Mouse (Mus musculus) MEL (cell line): ENCODE data around the gene Obp2b. TPM values are rescaled to one million over a fixed set of nuclear protein-coding genes. Genes with fewer than 3 reads are reported as not detected.

Experiments used
- DNase-seq: peaks from one replicate; pipeline ENCODE4 v3.0.0; 2011; ENCODE audit warnings: low read depth, low spot score
- H3K27ac ChIP-seq: 2 replicates; pipeline ENCODE4 v1.5.1; 2012; ENCODE audit warnings: low read depth, mild to moderate bottlenecking, control low read depth, low read length, moderate library complexity; ENCODE audit not compliant: control insufficient read depth
- H3K27me3 ChIP-seq, 2 experiments: fragments of 150-350 bp in 1 of 2; sonication (generic) in 1 of 2; 2 replicates each; pipeline ENCODE4 v1.6.1; 2012; ENCODE audit warnings: low read length in 2 of 2, mild to moderate bottlenecking in 2 of 2, improper control_type of control experiment in 1 of 2, moderate library complexity in 1 of 2; ENCODE audit not compliant: insufficient read depth in 2 of 2, control insufficient read depth in 1 of 2
- H3K36me3 ChIP-seq, 2 experiments: 2 replicates each; pipeline ENCODE4 v1.6.1; 2012 to 2014; ENCODE audit warnings: low read length in 2 of 2, improper control_type of control experiment in 1 of 2, inconsistent platforms in 1 of 2, mild to moderate bottlenecking in 1 of 2; ENCODE audit not compliant: insufficient read depth in 2 of 2, control insufficient read depth in 1 of 2
- H3K4me1 ChIP-seq, 2 experiments: fragments of 150-350 bp in 1 of 2; sonication (generic) in 1 of 2; 2 replicates each; pipeline ENCODE4 v1.6.1; 2012; ENCODE audit warnings: low read length in 2 of 2, improper control_type of control experiment in 1 of 2, mild to moderate bottlenecking in 1 of 2; ENCODE audit not compliant: insufficient read depth in 2 of 2, control insufficient read depth in 1 of 2
- H3K4me3 ChIP-seq, 2 experiments: fragments of 150-350 bp in 1 of 2; sonication (generic) in 1 of 2; 2 replicates each; pipeline ENCODE4 v1.5.1; 2012; ENCODE audit warnings: low read depth in 2 of 2, low read length in 2 of 2, mild to moderate bottlenecking in 2 of 2, moderate library complexity in 2 of 2, control low read depth in 1 of 2, improper control_type of control experiment in 1 of 2; ENCODE audit not compliant: control insufficient read depth in 1 of 2, insufficient read depth in 1 of 2
- H3K79me2 ChIP-seq: 2 replicates; pipeline ENCODE4 v1.6.1; 2012; ENCODE audit warnings: mild to moderate bottlenecking, low read length, moderate library complexity; ENCODE audit not compliant: control insufficient read depth, poor library complexity, insufficient read depth
- H3K9ac ChIP-seq: 2 replicates; pipeline ENCODE4 v1.6.1; 2012; ENCODE audit warnings: low read depth, mild to moderate bottlenecking, control low read depth, low read length, moderate library complexity; ENCODE audit not compliant: control insufficient read depth, poor library complexity, severe bottlenecking
- H3K9me3 ChIP-seq: fragments of 150-350 bp; sonication (generic); replicated peaks from 2 replicates; pipeline ENCODE4 v1.6.1; 2012; ENCODE audit warnings: mild to moderate bottlenecking, low read length, improper control_type of control experiment, moderate library complexity; ENCODE audit not compliant: insufficient read depth
- CHD1 ChIP-seq: IDR thresholded peaks from 2 replicates; pipeline ENCODE4 v1.6.1; 2012; ENCODE audit warnings: low read depth, mild to moderate bottlenecking, inconsistent platforms, low read length, improper control_type of control experiment
- CHD2 ChIP-seq: IDR thresholded peaks from 2 replicates; pipeline ENCODE4 v1.6.1; 2011; ENCODE audit warnings: low read length, improper control_type of control experiment
- ELF1 ChIP-seq: IDR thresholded peaks from 2 replicates; pipeline ENCODE4 v1.6.1; 2014; ENCODE audit warnings: low read depth, mild to moderate bottlenecking, inconsistent platforms, low read length, improper control_type of control experiment, moderate library complexity
- EP300 ChIP-seq, 2 experiments: IDR thresholded peaks; 2 replicates each; pipeline ENCODE4 v1.6.1; 2011; ENCODE audit warnings: improper control_type of control experiment in 2 of 2, low read length in 2 of 2, low read depth in 1 of 2, mild to moderate bottlenecking in 1 of 2
- ETS1 ChIP-seq: IDR thresholded peaks from 2 replicates; pipeline ENCODE4 v1.6.1; 2012; ENCODE audit warnings: low read depth, mild to moderate bottlenecking, inconsistent platforms, low read length, improper control_type of control experiment, moderate library complexity
- GABPA ChIP-seq: IDR thresholded peaks from 2 replicates; pipeline ENCODE4 v1.6.1; 2012; ENCODE audit warnings: low read depth, mild to moderate bottlenecking, inconsistent platforms, low read length, improper control_type of control experiment, moderate library complexity
- JUND ChIP-seq: IDR thresholded peaks from 2 replicates; pipeline ENCODE4 v1.6.1; 2011; ENCODE audit warnings: low read depth, mild to moderate bottlenecking, improper control_type of control experiment, low read length
- KAT2A ChIP-seq: conservative IDR thresholded peaks from 2 replicates; pipeline ENCODE4 v1.6.1; 2012; ENCODE audit warnings: low read depth, low read length, improper control_type of control experiment, inconsistent platforms
- MEF2A ChIP-seq: IDR thresholded peaks from 2 replicates; pipeline ENCODE4 v1.6.1; 2014; ENCODE audit warnings: low read depth, mild to moderate bottlenecking, inconsistent platforms, low read length, improper control_type of control experiment; ENCODE audit not compliant: poor library complexity, insufficient replicate concordance, severe bottlenecking; ENCODE audit errors: extremely low read depth
- MXI1 ChIP-seq: IDR thresholded peaks from 2 replicates; pipeline ENCODE4 v1.6.1; 2011; ENCODE audit warnings: mild to moderate bottlenecking, low read depth, low read length, improper control_type of control experiment
- MYC ChIP-seq: IDR thresholded peaks from 2 replicates; pipeline ENCODE4 v1.6.1; 2011; ENCODE audit warnings: low read depth, mild to moderate bottlenecking, low read length, improper control_type of control experiment, moderate library complexity
- NELFE ChIP-seq: IDR thresholded peaks from 2 replicates; pipeline ENCODE4 v1.6.1; 2011; ENCODE audit warnings: low read depth, low read length, improper control_type of control experiment
- POLR2A ChIP-seq, 2 experiments: IDR thresholded peaks; 2 replicates each; pipeline ENCODE4 v1.6.1; 2011 to 2012; ENCODE audit warnings: low read length in 2 of 2, mild to moderate bottlenecking in 2 of 2, control low read depth in 1 of 2, improper control_type of control experiment in 1 of 2, low read depth in 1 of 2, moderate library complexity in 1 of 2; ENCODE audit not compliant: control insufficient read depth in 1 of 2, insufficient read depth in 1 of 2, poor library complexity in 1 of 2
- POLR2AphosphoS5 ChIP-seq: IDR thresholded peaks from 2 replicates; pipeline ENCODE4 v1.6.1; 2012; ENCODE audit warnings: low read depth, borderline replicate concordance, mild to moderate bottlenecking, inconsistent platforms, low read length, moderate library complexity, mixed read lengths
- RCOR1 ChIP-seq: IDR thresholded peaks from 2 replicates; pipeline ENCODE4 v1.6.1; 2012; ENCODE audit warnings: low read depth, mild to moderate bottlenecking, inconsistent platforms, low read length, improper control_type of control experiment
- TBP ChIP-seq: IDR thresholded peaks from 2 replicates; pipeline ENCODE4 v1.8.0; 2011; ENCODE audit warnings: low read depth, low read length, improper control_type of control experiment
- TCF12 ChIP-seq: IDR thresholded peaks from 2 replicates; pipeline ENCODE4 v1.6.1; 2014; ENCODE audit warnings: low read depth, mild to moderate bottlenecking, inconsistent platforms, low read length, improper control_type of control experiment, moderate library complexity
- USF1 ChIP-seq: IDR thresholded peaks from 2 replicates; pipeline ENCODE4 v1.6.1; 2014; ENCODE audit warnings: low read depth, mild to moderate bottlenecking, inconsistent platforms, low read length, improper control_type of control experiment, moderate library complexity
- ZKSCAN1 ChIP-seq: IDR thresholded peaks from 2 replicates; pipeline ENCODE4 v1.6.1; 2012; ENCODE audit warnings: low read depth, mild to moderate bottlenecking, inconsistent platforms, low read length, improper control_type of control experiment, moderate library complexity
- ZMIZ1 ChIP-seq: IDR thresholded peaks from 2 replicates; pipeline ENCODE4 v1.6.1; 2012; ENCODE audit warnings: low read depth, mild to moderate bottlenecking, inconsistent platforms, low read length, improper control_type of control experiment, moderate library complexity
- ZNF384 ChIP-seq: IDR thresholded peaks from 2 replicates; pipeline ENCODE4 v1.6.1; 2012; ENCODE audit warnings: low read depth, mild to moderate bottlenecking, inconsistent platforms, low read length, improper control_type of control experiment
- polyA plus RNA-seq, 2 experiments: library from polyadenylated mRNA; stranded (reverse) in 1 of 2; unstranded in 1 of 2; fragments of >175 nt in 1 of 2; fragments of >200 nt in 1 of 2; gene quantifications; 2 replicates each; pipeline versions ENCODE4 v1.2.1 to v1.2.4; 2012; ENCODE audit warnings: low replicate concordance in 2 of 2, low read depth in 1 of 2; ENCODE audit not compliant: insufficient read length in 2 of 2, insufficient read depth in 1 of 2, missing spikeins in 1 of 2
- total RNA-seq: library from RNA; depleted of rRNA; stranded (reverse); fragments of 300-350 nt; gene quantifications from 2 replicates; pipeline ENCODE4 v1.2.3, GENCODE M21; 2012

Gene Obp2b
- total and polyA plus RNA-seq, 3 experiments = not detected

- no peak for DNase-seq
- TF ChIP-seq ZKSCAN1 = no peak
- no peak for TF ChIP-seq RCOR1
- no peak for TF ChIP-seq MYC
- TF ChIP-seq ZMIZ1 = no peak
- no peak for TF ChIP-seq TBP
- Histone ChIP-seq H3K79me2 (no peaks in the 10 kb centered on the region), H3K36me3 (no peaks in the 10 kb centered on the region), H3K9me3 (no peaks in the 10 kb centered on the region), H3K27ac (no peak overlapping the region), H3K27me3 (no peaks in the 10 kb centered on the region; a peak in 1 of 4 replicates), H3K4me1 (no peaks in the 10 kb centered on the region), H3K9ac (no peak overlapping the region), H3K4me3 (no peak overlapping the region)
These were observed 42.3 kb downstream of the Obp2b start for GRCm38 (mm10) chr2:25779076-25779475.

GRCm38 (mm10) chr2:25780921-25781320 lies 44.1 kb downstream of the Obp2b start:
- no peak for DNase-seq

DNA sequence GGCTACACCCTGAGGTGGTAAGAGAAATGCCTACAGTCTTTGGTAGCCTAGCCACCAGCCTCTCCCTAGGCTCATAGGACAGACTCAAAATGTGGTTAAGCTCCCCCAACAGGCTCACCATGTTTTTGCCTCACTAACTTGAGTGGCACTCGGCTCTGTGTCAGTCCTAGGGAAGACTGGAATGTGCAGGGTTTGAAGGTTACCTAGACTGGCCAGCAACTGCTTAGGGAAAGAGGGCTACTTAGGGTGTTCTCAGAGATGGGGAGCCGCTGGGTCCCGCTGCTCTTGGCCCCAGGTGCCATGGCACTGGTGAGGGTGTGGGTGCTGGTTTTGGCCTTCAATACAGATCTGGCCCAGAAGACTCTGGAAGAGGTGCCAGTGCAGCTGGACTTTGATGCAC lies 45.1 kb downstream of the Obp2b start, which contains the start of gene Gm13539:
Gm13539 (plus strand) TSS at position 301 of the 400 bp plus-strand sequence.
- H3K9ac ChIP-seq = no peak within 1 kb of the TSS
- no peak for DNase-seq
- H3K9me3 ChIP-seq = no peaks in the 10 kb centered on the region
- H3K27ac ChIP-seq = no peak within 1 kb of the TSS
- no peak within 1 kb of the TSS for H3K4me3 ChIP-seq
- no peaks in the 10 kb centered on the region for H3K36me3 ChIP-seq
- H3K79me2 ChIP-seq = no peaks in the 10 kb centered on the region
- H3K27me3 ChIP-seq = peaks cover 0 to 3% of the 10 kb centered on the region in 2 experiments; a peak in 1 of 4 replicates
- no peak for TF ChIP-seq GABPA
- H3K4me1 ChIP-seq = no peaks in the 10 kb centered on the region

More at GRCm38 (mm10) chr2:25780921-25781320, 44.1 kb downstream of the Obp2b start:
- Histone ChIP-seq H3K79me2 (no peaks in the 10 kb centered on the region), H3K4me3 (no peak overlapping the region)
- no peak for TF ChIP-seq ELF1
- TF ChIP-seq ETS1 = no peak
- TF ChIP-seq MYC = no peak
- no peak for TF ChIP-seq JUND
- TF ChIP-seq KAT2A = no peak
- TF ChIP-seq TCF12 = no peak
- TF ChIP-seq CHD2 = no peak
- TF ChIP-seq NELFE = no peak
- no peak for TF ChIP-seq POLR2A (IDR thresholded peaks at IDR 0.05; ENCODE audit: control insufficient read depth in 1 of 2, insufficient read depth in 1 of 2, low read depth in 1 of 2, low read length in 2 of 2, poor library complexity in 1 of 2)
- no peak for TF ChIP-seq RCOR1
- TF ChIP-seq POLR2AphosphoS5 = no peak
- no peak for TF ChIP-seq ZMIZ1
- no peak for TF ChIP-seq ZKSCAN1
- no peak for TF ChIP-seq MXI1
- no peak for TF ChIP-seq MEF2A
- no peak for TF ChIP-seq CHD1
- no peak for TF ChIP-seq TBP
- no peak for TF ChIP-seq USF1
- TF ChIP-seq EP300 (IDR thresholded peaks at IDR 0.05; ENCODE audit: low read depth in 1 of 2, low read length in 2 of 2) = no peak
- TF ChIP-seq ZNF384 = no peak
- TF ChIP-seq, all 39 proteins: peak for 0
- no peaks in the 10 kb centered on the region for H3K4me1 ChIP-seq
- no peak overlapping the region for H3K9ac ChIP-seq
- H3K36me3 ChIP-seq = no peaks in the 10 kb centered on the region
- no peaks in the 10 kb centered on the region for H3K9me3 ChIP-seq
- H3K27ac ChIP-seq = no peak overlapping the region
- H3K27me3 ChIP-seq = no peaks in the 10 kb centered on the region; a peak in 1 of 4 replicates
